Mouse (Mus musculus) kidney, embryonic 15.5 days (tissue): Measurements from ENCODE around the gene Gm11437. TPM values are rescaled to one million over a fixed set of nuclear protein-coding genes. Genes with fewer than 3 reads are reported as not detected.
A peak's percentile ranks its signal among the peaks of the same experiment; 100 is the strongest.

Experiments
- ATAC-seq: fragments of 200-750 bp; cut with Nextera tagmentation; replicated peaks from 2 replicates; pipeline ENCODE4 v1.8.0; 2017; ENCODE audit warnings: moderate TSS enrichment; ENCODE audit not compliant: low FRiP score
- H3K27ac ChIP-seq: fragments of 300-500 bp; sonication (generic); 2 replicates; pipeline ENCODE4 v1.5.1; 2015; ENCODE audit warnings: mild to moderate bottlenecking, inconsistent platforms
- H3K27me3 ChIP-seq: fragments of 300-500 bp; sonication (generic); 2 replicates; pipeline ENCODE4 v1.6.1; 2015; ENCODE audit warnings: inconsistent platforms
- H3K36me3 ChIP-seq: fragments of 300-500 bp; sonication (generic); 2 replicates; pipeline ENCODE4 v1.6.1; 2015; ENCODE audit warnings: inconsistent platforms
- H3K4me1 ChIP-seq: fragments of 300-500 bp; sonication (generic); 2 replicates; pipeline ENCODE4 v1.6.1; 2015; ENCODE audit warnings: inconsistent platforms
- H3K4me2 ChIP-seq: fragments of 300-500 bp; sonication (generic); 2 replicates; pipeline ENCODE4 v1.6.1; 2015; ENCODE audit warnings: moderate library complexity, mild to moderate bottlenecking, inconsistent platforms
- H3K4me3 ChIP-seq: fragments of 300-500 bp; sonication (generic); replicated peaks from 2 replicates; pipeline ENCODE4 v1.5.1; 2015; ENCODE audit warnings: mild to moderate bottlenecking, inconsistent platforms
- H3K9ac ChIP-seq: fragments of 300-500 bp; sonication (generic); 2 replicates; pipeline ENCODE4 v1.6.1; 2015; ENCODE audit warnings: mild to moderate bottlenecking, inconsistent platforms
- H3K9me3 ChIP-seq: fragments of 300-500 bp; sonication (generic); replicated peaks from 2 replicates; pipeline ENCODE4 v1.6.1; 2016; ENCODE audit warnings: inconsistent platforms
- WGBS: fragments of 180-500 bp; shearing (Covaris S2); methylation state at CpG from one replicate; pipeline ENCODE4 v1.1.7; 2015; ENCODE audit warnings: mixed read lengths; 5-methylcytosine and 5-hydroxymethylcytosine counted together
- polyA plus RNA-seq: library from polyadenylated mRNA; unstranded; fragments of >200 nt; fragmentation: Nextera tagmentation; extraction: Ambion mirVana; gene quantifications from 2 replicates; pipeline ENCODE4 v1.2.1, GENCODE M21; 2015

The Gm11437 gene
- 0.12 TPM in 1 of 2 replicates, not detected in the other for polyA plus RNA-seq

DNA sequence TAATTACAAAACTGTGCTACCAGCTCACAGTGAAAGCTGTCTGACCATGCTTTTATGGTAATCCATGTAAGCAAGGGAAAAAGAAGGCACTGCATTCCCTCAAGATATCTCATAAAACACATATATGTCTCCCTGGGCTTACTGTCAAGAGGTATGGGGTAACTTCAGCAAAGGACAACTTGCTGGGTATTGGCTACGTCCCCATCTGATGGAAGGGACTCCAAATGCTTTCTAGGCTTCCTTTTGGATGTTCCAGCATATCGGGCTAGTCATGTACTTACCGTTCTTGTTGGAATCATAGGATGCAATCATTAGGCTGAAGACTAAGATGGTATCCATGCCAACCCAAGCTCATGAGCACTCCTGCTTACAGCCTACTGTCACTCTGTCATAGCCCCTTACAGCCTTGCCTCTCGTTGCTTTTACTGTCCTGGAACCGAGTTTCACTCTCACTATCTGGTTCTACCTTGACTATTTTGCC is at the start of gene Gm11437:
Gene Gm11437 (minus strand): TSS at position 431 of the 481 bp plus-strand sequence.
- Histone ChIP-seq H3K9me3 (no peaks in the 10 kb centered on the region), H3K27me3 (no peaks in the 10 kb centered on the region), H3K4me1 (no peaks in the 10 kb centered on the region), H3K9ac (no peak within 1 kb of the TSS), H3K4me2 (no peak within 1 kb of the TSS), H3K36me3 (no peaks in the 10 kb centered on the region), H3K4me3 (no peak within 1 kb of the TSS), H3K27ac (no peak within 1 kb of the TSS)
- WGBS, result 82% methylated on average over 5 of the region's 5 CpGs
- ATAC-seq, result no peak

DNA sequence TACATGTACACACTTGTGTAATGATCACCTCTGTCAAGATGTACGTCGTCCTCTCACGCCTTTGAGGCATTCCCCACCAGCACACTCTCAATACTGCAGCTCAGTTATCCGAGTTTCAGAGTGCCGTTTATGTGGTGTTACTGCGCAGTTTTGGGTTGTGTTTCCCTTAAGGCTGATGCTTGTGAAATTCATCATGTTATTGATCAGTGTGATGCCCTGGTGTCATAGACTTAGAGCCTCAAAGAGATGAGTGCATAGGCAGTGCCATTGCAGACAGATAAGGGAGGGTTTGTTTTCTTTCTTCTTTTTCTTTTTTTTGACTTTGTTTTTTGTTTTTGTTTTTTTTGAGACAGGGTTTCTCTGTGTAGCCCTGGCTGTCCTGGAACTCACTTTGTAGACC is 43.6 kb upstream of the Gm11437 start:
- 0 out of 2 replicates have a peak, but pooled peaks cover 4% of the 10 kb centered on the region for H3K36me3 ChIP-seq
- WGBS, result 94% methylated on average over 6 of the region's 6 CpGs
- H3K4me3 ChIP-seq, result no peak overlapping the region
- ATAC-seq, result no peak
- no peaks in the 10 kb centered on the region for H3K27me3 ChIP-seq
- H3K4me2 ChIP-seq, result no peak overlapping the region
- H3K9ac ChIP-seq, result no peak overlapping the region
- no peaks in the 10 kb centered on the region for H3K4me1 ChIP-seq
- H3K27ac ChIP-seq, result no peak overlapping the region
- H3K9me3 ChIP-seq, result no peaks in the 10 kb centered on the region

DNA sequence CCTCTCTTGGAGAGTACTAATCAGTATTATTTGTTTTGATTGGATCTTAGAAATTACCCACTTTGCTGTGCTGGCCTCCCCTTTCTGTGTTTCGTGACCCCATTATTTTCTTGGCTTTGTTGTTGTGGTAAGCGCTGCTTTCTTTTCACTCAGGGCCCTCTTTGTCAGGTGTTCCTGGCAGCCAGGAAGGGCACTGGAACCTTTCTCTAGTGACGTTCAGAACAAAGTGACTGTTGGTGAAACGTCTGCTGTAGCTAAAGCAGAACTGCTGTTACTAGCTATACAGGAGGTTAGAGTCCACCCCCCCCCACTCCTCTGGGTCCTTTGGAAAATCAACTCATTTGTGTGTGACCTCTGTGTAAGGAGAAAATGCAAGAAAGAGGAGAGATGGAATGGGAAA is 38.5 kb upstream of the Gm11437 start:
- no peaks in the 10 kb centered on the region for H3K27me3 ChIP-seq
- no peak overlapping the region for H3K27ac ChIP-seq
- ATAC-seq, result no peak
- H3K4me1 ChIP-seq, result no peaks in the 10 kb centered on the region
- H3K9ac ChIP-seq, result no peak overlapping the region
- WGBS, result 69% methylated on average over 4 of the region's 4 CpGs
- H3K36me3 ChIP-seq, result peaks cover 9% of the 10 kb centered on the region
- H3K4me3 ChIP-seq, result no peak overlapping the region
- H3K4me2 ChIP-seq, result no peak overlapping the region
- no peaks in the 10 kb centered on the region for H3K9me3 ChIP-seq

DNA sequence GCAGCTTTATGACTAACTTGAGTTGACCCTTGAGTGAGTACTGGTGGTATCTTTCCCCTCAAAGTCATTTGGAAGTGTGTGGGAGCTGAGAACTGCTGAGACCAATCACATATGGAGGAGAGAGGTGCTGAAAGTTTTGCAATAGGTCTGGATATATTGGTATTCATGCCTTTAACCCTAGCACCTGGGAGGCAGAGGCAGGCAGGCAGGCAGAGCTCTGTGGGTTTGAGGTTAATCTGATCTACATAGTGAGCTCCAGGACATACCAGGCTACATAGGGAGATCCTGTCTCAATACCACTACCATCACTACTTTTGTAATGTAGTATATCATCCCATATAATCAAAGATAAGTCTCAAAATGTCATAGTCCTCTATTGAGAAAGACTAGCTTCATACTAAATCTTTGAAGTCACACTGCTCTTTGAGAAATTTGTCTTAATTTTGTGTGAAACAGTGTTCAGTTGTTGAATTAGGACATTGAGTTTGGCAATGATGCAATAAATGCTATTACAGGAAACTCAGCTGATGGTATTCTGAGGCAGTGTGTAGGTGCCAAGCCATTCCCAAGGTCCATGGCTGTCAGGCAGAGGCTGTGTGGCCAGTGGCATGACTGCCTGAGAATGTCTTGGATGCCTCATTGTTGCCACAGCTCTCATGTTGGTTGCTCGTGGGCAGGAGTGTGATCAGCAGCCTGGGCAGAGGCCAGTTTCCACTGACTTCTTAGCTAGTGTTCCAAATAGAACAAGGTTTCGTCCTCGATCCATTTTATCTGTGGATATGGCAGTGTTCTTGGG is 30.5 kb upstream of the Gm11437 start:
- no peak overlapping the region for H3K4me3 ChIP-seq
- peaks cover 3% of the 10 kb centered on the region for H3K4me1 ChIP-seq
- no peak overlapping the region for H3K9ac ChIP-seq
- H3K27me3 ChIP-seq, result no peaks in the 10 kb centered on the region
- no peak overlapping the region for H3K27ac ChIP-seq
- peaks cover 13% of the 10 kb centered on the region for H3K36me3 ChIP-seq
- H3K9me3 ChIP-seq, result no peaks in the 10 kb centered on the region
- ATAC-seq, result no peak
- no peak overlapping the region for H3K4me2 ChIP-seq
- WGBS, result 91% methylated on average over 3 of the region's 3 CpGs

DNA sequence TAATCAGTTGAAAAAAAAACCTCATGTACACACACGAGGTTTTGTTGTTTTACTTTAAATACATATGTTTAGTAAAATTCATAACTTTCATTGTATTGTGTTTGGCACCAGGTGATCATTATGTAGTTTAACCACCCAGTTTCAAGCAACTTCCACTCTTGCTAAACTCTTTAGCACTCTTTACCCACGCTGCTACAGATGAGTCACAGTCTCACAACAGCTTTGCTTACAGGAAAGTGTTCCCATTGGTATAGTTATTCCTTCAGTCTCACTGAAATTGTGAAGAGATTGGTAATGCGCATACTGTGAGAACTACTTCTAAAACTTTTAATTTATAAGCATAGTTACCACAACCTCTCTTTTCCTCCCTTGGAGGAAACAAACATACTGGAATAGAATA is 27.5 kb upstream of the Gm11437 start:
- Histone ChIP-seq H3K27me3 (no peaks in the 10 kb centered on the region), H3K9me3 (no peaks in the 10 kb centered on the region), H3K4me3 (no peak overlapping the region), H3K9ac (no peak overlapping the region), H3K27ac (no peak overlapping the region), H3K4me2 (no peak overlapping the region), H3K36me3 (peaks cover 11% of the 10 kb centered on the region; the same call in 1 of the 2 replicates), H3K4me1 (peaks cover 3% of the 10 kb centered on the region)
- no peak for ATAC-seq
- WGBS, result 87% methylated on average over 3 of the region's 3 CpGs

DNA sequence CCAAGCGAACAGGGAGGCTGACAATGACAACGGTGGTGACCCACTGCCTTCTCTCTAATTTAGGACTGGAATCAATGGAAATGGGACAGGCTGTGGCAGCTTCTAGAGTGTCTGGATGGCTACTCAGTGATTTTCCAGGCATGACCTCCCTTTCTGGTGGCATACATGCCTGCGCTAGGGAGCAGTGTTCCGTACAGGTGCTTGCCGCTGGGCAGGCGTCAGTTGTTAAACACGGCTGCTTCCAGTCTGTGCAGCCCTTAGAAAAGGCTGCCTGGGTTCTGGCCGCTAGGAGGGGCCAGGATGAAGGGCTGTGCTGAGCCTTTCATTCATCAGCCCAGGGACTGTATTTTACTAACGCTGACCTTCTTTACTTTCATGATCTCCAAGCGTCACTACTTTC is 26.0 kb upstream of the Gm11437 start:
- Histone ChIP-seq H3K27ac (no peak overlapping the region), H3K36me3 (peaks cover 11% of the 10 kb centered on the region; the same call in 1 of the 2 replicates), H3K27me3 (no peaks in the 10 kb centered on the region), H3K4me1 (peaks cover 3% of the 10 kb centered on the region), H3K9me3 (no peaks in the 10 kb centered on the region), H3K9ac (no peak overlapping the region), H3K4me3 (no peak overlapping the region), H3K4me2 (peak overlapping the region; percentile 40)
- peak; percentile 79 for ATAC-seq
- 48% methylated on average over 10 of the region's 10 CpGs for WGBS

DNA sequence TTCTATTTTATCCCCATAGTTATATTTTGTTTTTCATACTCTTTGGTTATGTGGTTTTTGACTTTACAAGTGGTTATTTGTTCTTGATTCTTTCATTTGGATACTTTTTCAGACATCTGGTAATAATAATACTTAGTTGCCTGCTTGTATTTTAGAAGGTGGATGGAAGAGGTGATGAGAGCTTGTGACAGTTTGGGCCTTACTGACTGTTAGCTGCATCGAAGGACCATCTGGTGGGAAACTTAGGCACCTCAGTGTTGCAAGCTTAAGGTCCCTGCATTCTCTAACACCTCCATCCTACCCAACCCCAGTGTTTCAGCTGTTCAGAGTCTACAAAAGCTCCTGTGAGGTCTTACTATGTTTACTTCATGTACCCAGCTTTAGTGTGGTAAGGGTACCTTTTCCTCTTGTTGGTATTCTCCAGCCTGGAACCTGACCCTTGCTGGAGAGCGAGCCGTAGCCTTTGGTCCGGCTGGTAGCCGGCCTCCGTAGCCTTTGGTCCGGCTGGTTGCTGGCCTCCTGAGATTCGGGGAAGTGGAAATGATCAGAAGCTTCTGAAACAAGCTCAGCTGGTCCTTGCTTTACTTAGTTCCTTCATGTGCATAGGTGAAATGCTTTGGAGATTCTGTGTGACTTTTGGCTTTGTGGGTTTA is 23.4 kb upstream of the Gm11437 start:
- Histone ChIP-seq H3K9me3 (no peaks in the 10 kb centered on the region), H3K9ac (no peak overlapping the region), H3K36me3 (peaks cover 3% of the 10 kb centered on the region; the same call in 1 of the 2 replicates), H3K4me2 (no peak overlapping the region), H3K27me3 (no peaks in the 10 kb centered on the region), H3K4me1 (peaks cover 3% of the 10 kb centered on the region), H3K27ac (no peak overlapping the region), H3K4me3 (no peak overlapping the region)
- 86% methylated on average over 8 of the region's 8 CpGs for WGBS
- ATAC-seq, result no peak

DNA sequence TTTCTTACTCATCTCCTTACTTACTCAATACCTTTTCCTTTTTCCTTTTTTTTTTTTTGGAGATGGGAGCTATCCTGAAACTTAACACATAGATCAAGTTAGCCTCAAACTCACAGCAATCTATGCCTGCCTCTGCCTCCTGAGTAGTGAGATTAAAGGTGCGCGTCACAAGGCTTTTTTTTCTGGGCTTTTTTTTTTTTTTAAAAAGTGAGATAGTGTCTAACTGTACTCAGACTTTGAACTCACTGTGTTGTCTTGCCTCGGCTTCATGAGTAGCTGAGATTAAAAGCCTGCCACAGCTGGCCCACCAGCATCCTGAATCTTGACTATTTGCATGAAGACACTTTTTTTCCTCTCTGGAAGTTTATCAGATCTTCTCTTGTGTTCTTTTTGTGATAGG is 21.3 kb upstream of the Gm11437 start:
- no peak overlapping the region for H3K27ac ChIP-seq
- H3K36me3 ChIP-seq, result no peaks in the 10 kb centered on the region
- no peak for ATAC-seq
- H3K9me3 ChIP-seq, result no peaks in the 10 kb centered on the region
- H3K4me2 ChIP-seq, result no peak overlapping the region
- H3K4me3 ChIP-seq, result no peak overlapping the region
- no peaks in the 10 kb centered on the region for H3K27me3 ChIP-seq
- WGBS, result 85% methylated on average over 3 of the region's 3 CpGs
- H3K4me1 ChIP-seq, result peaks cover 3% of the 10 kb centered on the region
- no peak overlapping the region for H3K9ac ChIP-seq

DNA sequence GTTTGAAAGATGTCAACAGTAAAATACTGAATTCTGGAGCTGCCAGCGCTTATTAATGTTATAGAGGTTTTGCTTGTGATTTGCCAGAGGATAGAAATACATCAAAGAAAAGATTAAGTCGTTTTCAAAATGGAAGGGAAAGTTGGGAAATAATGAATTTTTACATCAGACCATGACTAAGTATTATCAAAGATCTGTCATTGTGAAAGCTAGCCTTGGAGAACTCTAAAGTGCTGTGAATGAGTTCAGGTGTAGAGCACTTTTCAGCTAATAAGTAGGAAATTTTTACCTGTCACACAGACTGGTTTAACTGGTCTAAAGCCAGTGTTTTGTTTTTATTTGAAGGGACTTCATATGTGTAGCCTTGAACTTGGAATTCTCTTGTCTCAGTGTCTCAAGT is 14.0 kb upstream of the Gm11437 start:
- Histone ChIP-seq H3K27me3 (no peaks in the 10 kb centered on the region), H3K27ac (no peak overlapping the region), H3K9me3 (no peaks in the 10 kb centered on the region), H3K4me1 (peaks cover 19% of the 10 kb centered on the region), H3K4me3 (peak overlapping the region; percentile 80; the same call in 1 of the 2 replicates), H3K36me3 (no peaks in the 10 kb centered on the region; the same call in 1 of the 2 replicates), H3K4me2 (peak overlapping the region; percentile 85), H3K9ac (peak overlapping the region; percentile 70; the same call in 1 of the 2 replicates)
- WGBS, result 66% methylated on average over 2 of the region's 2 CpGs
- ATAC-seq, result no peak

DNA sequence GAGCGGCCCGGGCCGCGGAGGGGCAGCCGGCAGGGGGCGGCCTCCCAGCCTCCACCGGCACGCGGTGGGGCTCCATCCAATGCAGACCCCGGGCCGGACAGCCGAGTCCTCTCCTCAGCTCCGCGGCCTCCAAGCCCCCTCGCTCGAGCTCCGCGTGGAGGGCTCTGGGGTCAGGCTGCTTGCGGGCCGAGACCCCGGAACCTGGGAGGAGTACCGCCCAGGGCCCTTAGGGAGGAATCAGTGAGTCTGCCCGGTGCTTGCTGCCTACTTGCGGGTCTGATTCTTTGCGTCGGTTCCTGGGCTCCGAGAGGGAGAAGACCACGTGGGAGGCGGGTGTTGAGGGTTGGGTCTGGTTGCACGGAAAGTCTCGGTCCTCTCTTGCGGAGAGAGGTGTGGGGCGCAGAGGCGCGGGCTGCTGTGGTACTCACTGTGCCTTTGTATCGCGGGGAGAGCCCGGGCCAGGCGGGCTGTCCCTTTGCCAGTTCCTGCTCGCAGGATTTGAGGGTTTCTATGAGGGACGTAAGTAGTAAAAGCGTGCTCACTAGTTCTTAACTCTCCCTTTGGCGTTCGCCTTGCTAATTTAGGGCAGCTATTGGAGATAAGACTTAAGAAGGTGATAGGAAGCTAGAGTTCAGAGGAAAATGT is 12.8 kb upstream of the Gm11437 start:
- Histone ChIP-seq H3K9me3 (no peaks in the 10 kb centered on the region), H3K9ac (peak overlapping the region; percentile 70), H3K4me2 (peak overlapping the region; percentile 85), H3K4me3 (peak overlapping the region; percentile 80), H3K4me1 (peaks cover 19% of the 10 kb centered on the region), H3K36me3 (no peaks in the 10 kb centered on the region; the same call in 1 of the 2 replicates), H3K27ac (peak overlapping the region; percentile 92), H3K27me3 (no peaks in the 10 kb centered on the region)
- WGBS, result 0% methylated on average over 44 of the region's 44 CpGs
- peak; percentile 59 for ATAC-seq

DNA sequence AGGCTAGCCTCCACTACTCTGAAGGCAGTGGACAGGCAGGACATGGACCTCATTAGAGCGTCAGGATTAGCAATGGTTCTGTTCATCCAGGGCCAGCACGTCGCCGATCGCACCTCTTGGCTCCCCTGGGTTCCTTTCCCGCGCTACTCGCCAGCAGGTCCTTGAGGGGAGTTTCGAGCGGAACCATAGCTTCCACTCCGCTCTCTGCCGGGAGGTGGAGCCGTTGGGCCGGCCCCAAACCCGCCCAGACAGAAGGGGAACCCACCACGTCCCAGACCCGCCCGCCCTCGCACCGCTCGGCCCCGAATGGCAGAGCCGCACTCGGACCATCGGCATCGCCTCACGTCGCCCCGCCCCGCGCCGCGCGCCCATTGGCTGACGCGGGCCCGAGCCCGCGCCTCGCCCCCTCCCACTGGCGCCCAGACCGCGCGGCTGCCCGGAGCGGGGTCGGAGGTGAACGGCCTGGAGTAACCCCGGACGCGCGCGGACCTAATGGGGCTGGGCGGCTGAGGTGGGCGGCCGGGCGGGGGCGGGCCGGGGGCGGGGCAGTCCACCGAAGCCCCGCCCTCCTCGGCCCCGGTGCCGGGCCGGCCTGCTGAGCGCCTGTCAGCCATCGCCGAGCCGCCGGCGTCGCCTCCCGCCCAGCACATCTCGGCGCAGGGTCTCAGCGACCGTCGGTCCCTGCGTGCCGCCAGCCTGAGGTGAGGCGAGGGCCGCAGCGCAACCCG is 12.1 kb upstream of the Gm11437 start:
- Histone ChIP-seq H3K27ac (peak overlapping the region; percentile 92), H3K9ac (peak overlapping the region; percentile 70), H3K4me3 (peak overlapping the region; percentile 80), H3K4me2 (peak overlapping the region; percentile 85), H3K27me3 (no peaks in the 10 kb centered on the region), H3K36me3 (no peaks in the 10 kb centered on the region; the same call in 1 of the 2 replicates), H3K9me3 (no peaks in the 10 kb centered on the region), H3K4me1 (peaks cover 19% of the 10 kb centered on the region)
- peak; percentile 98 for ATAC-seq
- WGBS, result under 1% methylated on average over 77 of the region's 85 CpGs
